Mouse (Mus musculus) embryonic facial prominence, embryonic 12.5 days (tissue): ENCODE measurements around the gene Zfp445. TPM values are rescaled to one million over a fixed set of nuclear protein-coding genes. Genes with fewer than 3 reads are reported as not detected.

Experiments used
- polyA plus RNA-seq: library from polyadenylated mRNA; unstranded; fragments of >200 nt; fragmentation: Nextera tagmentation; extraction: Ambion mirVana; gene quantifications from 2 replicates; pipeline ENCODE4 v1.2.1, GENCODE M21; 2016

The Zfp445 gene
- polyA plus RNA-seq, 1 experiment from 2014 or later: 100 TPM

Other genes starting within 250 kb of the Zfp445 start
- not detected in 2 replicates for gene Topaz1, start 118.7 kb downstream of the Zfp445 start, polyA plus RNA-seq
- 7.6 and 8.1 TPM in 2 replicates for gene Tcaim, start 60.5 kb downstream of the Zfp445 start, polyA plus RNA-seq
- gene Gm35549, start 22.0 kb downstream of the Zfp445 start, polyA plus RNA-seq: 0.55 and 0.67 TPM in 2 replicates
- 3.9 and 4.3 TPM in 2 replicates for gene Zkscan7, start 19.7 kb upstream of the Zfp445 start, polyA plus RNA-seq
- gene Zfp105, start 57.1 kb upstream of the Zfp445 start, polyA plus RNA-seq: 29.0 and 30.8 TPM in 2 replicates
- 29.7 and 31.7 TPM in 2 replicates for gene 1110059G10Rik, start 85.0 kb upstream of the Zfp445 start, polyA plus RNA-seq
- 66.7 and 70.8 TPM in 2 replicates for gene Kif15, start 85.0 kb upstream of the Zfp445 start, polyA plus RNA-seq
- 16.8 and 19.5 TPM in 2 replicates for gene Tmem42, start 155.3 kb upstream of the Zfp445 start, polyA plus RNA-seq
- gene Tgm4, start 168.7 kb upstream of the Zfp445 start, polyA plus RNA-seq: 0.28 and 0.65 TPM in 2 replicates
- 81.3 and 82.1 TPM in 2 replicates for gene Zdhhc3, start 247.2 kb upstream of the Zfp445 start, polyA plus RNA-seq
- gene Exosc7, start 247.2 kb upstream of the Zfp445 start, polyA plus RNA-seq: 93.3 and 93.7 TPM in 2 replicates